14 mouse cellular contexts compared by ENCODE assay signal in genomic region chr6:28827565-28827964, GRCm38 (mm10). TPM values are rescaled to one million over a fixed set of nuclear protein-coding genes. Genes with fewer than 3 reads are reported as not detected.
A peak's percentile ranks its signal among the peaks of the same experiment; 100 is the strongest.
DNase-seq lines count a peak whose midpoint lies in the region; ATAC-seq lines count a peak whose summit lies in the region.
"Had no signal": no experiment of that assay in that cellular context is flagged by ENCODE, and none has a peak within 500 bp of the region (broad histone marks: within the 10 kb centered on the region; RNA-seq: fewer than 3 reads in every experiment).

No protein-coding gene starts in this region.

- WGBS in neural tube, embryonic 11.5 days = 21% methylated on average over 3 of the region's 3 CpGs
- WGBS in midbrain, embryonic 12.5 days = 15% methylated on average over 3 of the region's 3 CpGs

- H3K4me3 ChIP-seq in neural tube, embryonic 11.5 days (ENCODE audit: low read depth, low read length) = peak overlapping the region; percentile 24
- H3K4me3 ChIP-seq in midbrain, embryonic 12.5 days = peak overlapping the region; percentile 21
- H3K4me3 ChIP-seq: embryonic facial prominence, embryonic 12.5 days; liver, embryonic 13.5 days had no signal

- H3K4me2 ChIP-seq in neural tube, embryonic 11.5 days (ENCODE audit: low read depth) = peak overlapping the region; percentile 45
- peak overlapping the region; percentile 99 for H3K4me2 ChIP-seq in midbrain, embryonic 12.5 days (replicated peaks)
- H3K4me2 ChIP-seq: embryonic facial prominence, embryonic 12.5 days; heart, embryonic 11.5 days; liver, embryonic 13.5 days had no signal

- 0 out of 2 replicates have a peak, but pooled peaks cover 2% of the 10 kb centered on the region for H3K36me3 ChIP-seq in neural tube, embryonic 11.5 days (ENCODE audit: control insufficient read depth, insufficient read depth, low read length)
- peaks cover 9% of the 10 kb centered on the region for H3K36me3 ChIP-seq in midbrain, embryonic 12.5 days
- H3K36me3 ChIP-seq: embryonic facial prominence, embryonic 12.5 days had no signal

- H3K9ac ChIP-seq in neural tube, embryonic 11.5 days (ENCODE audit: low read length) = no peak overlapping the region
- peak overlapping the region; percentile 34; the same call in 1 of the 2 replicates for H3K9ac ChIP-seq in midbrain, embryonic 12.5 days (replicated peaks)
- H3K9ac ChIP-seq: embryonic facial prominence, embryonic 12.5 days; liver, embryonic 13.5 days had no signal

- peaks cover 4% of the 10 kb centered on the region; the same call in 1 of the 2 replicates for H3K27me3 ChIP-seq in neural tube, embryonic 11.5 days (ENCODE audit: control insufficient read depth, insufficient read depth, low read length)
- H3K27me3 ChIP-seq in midbrain, embryonic 12.5 days = peaks cover 16% of the 10 kb centered on the region

- H3K9me3 ChIP-seq in neural tube, embryonic 11.5 days (ENCODE audit: control insufficient read depth, low read length) = no peaks in the 10 kb centered on the region
- H3K9me3 ChIP-seq in midbrain, embryonic 12.5 days = no peaks in the 10 kb centered on the region
- H3K9me3 ChIP-seq: embryonic facial prominence, embryonic 12.5 days; liver, embryonic 13.5 days had no signal

- H3K4me1 ChIP-seq in neural tube, embryonic 11.5 days (ENCODE audit: control insufficient read depth, insufficient read depth, low read length) = peaks cover 34% of the 10 kb centered on the region
- H3K4me1 ChIP-seq in midbrain, embryonic 12.5 days = peaks cover 62% of the 10 kb centered on the region

- DNase-seq in cerebellum, adult 11-12 months = peak; percentile 52
- DNase-seq in cerebellum, adult 11 months = no peak
- DNase-seq in neural tube, embryonic 11.5 days (ENCODE audit: low spot score) = no peak
- DNase-seq in neural tube, embryonic 10.5 days (ENCODE audit: extremely low spot score, low spot score) = no peak
- DNase-seq in frontal cortex, postnatal 14 days (ENCODE audit: low spot score in 2 of 2) = no peak
- no peak for DNase-seq in adrenal gland, adult 2 months
- DNase-seq in heart, postnatal 4 days = no peak
- DNase-seq: kidney, postnatal 4 days; liver, embryonic 13.5 days had no signal

- 0 out of 2 replicates have a peak overlapping the region, but pooled peaks have one; percentile 47 for H3K27ac ChIP-seq in neural tube, embryonic 11.5 days (ENCODE audit: low read depth, low read length)
- H3K27ac ChIP-seq in midbrain, embryonic 12.5 days (replicated peaks) = peak overlapping the region; percentile 40
- H3K27ac ChIP-seq: embryonic facial prominence, embryonic 12.5 days; liver, embryonic 13.5 days had no signal

- ATAC-seq in neural tube, embryonic 11.5 days (ENCODE audit: insufficient read depth, low FRiP score, low TSS enrichment) = no peak
- no peak for ATAC-seq in midbrain, embryonic 12.5 days (ENCODE audit: low FRiP score, low read depth)
- ATAC-seq: activated CD4-positive, CD25-positive, alpha-beta regulatory T cell, adult 4 months; inflammation-experienced regulatory T-cells, adult 6 months had no signal

RNA-seq across cellular contexts. Expression of gene Lrrc4, which starts 4.0 kb away (rescaled TPM):
- 6.3 and 7.2 TPM in 2 replicates for polyA plus RNA-seq in neural tube, embryonic 11.5 days (2014; fragmentation: Nextera tagmentation; extraction: Ambion mirVana)
- 3.8 TPM in 2 replicates for polyA plus RNA-seq in midbrain, embryonic 12.5 days (2016; fragmentation: Nextera tagmentation; extraction: Ambion mirVana)
- total RNA-seq in adrenal gland, adult 2 months (2021) = 1 to 10 TPM; 5.6 to 8.1 TPM
- polyA plus RNA-seq in adrenal gland, adult 2 months (2012; rRNA removed) = 3.6 and 6.1 TPM in 2 replicates
- 1 to 10 TPM; 1.2 to 1.6 TPM for total RNA-seq in heart, postnatal 4 days (2021)
